Comparison of ENCODE assay signal across 11 mouse cellular contexts in the genomic region with DNA sequence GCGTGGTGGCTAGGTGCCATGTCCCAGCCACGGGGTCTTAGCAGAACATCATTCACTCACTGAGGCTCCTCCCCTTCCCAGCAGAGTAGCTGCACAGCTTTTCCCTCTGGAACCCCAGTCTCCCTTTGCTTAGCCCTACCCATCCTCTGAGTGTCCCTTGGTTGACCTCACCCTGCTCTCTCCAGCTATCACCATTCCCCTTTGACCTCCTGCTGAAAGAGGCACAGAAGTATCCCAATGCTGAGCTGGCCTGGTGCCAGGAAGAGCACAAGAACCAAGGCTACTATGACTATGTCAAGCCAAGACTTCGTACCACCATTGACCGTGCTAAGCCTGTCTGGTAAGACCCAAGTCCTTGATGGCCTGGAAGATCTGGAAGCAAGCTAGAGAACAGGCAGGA.
"Had no signal": no experiment of that assay in that cellular context is flagged by ENCODE, and none has a peak within 500 bp of the region (broad histone marks: within the 10 kb centered on the region; RNA-seq: fewer than 3 reads in every experiment).

No protein-coding gene starts in this region.

- H3K27ac ChIP-seq: kidney, embryonic 15.5 days; limb, embryonic 13.5 days; liver, embryonic 14.5 days; midbrain, embryonic 12.5 days had no signal

- H3K4me1 ChIP-seq: kidney, embryonic 15.5 days; limb, embryonic 13.5 days; midbrain, embryonic 12.5 days had no signal

- H3K27me3 ChIP-seq: kidney, embryonic 15.5 days; limb, embryonic 13.5 days; midbrain, embryonic 12.5 days had no signal

- H3K4me2 ChIP-seq: kidney, embryonic 15.5 days; limb, embryonic 13.5 days; lung, embryonic 14.5 days; midbrain, embryonic 12.5 days had no signal

- H3K4me3 ChIP-seq: kidney, embryonic 15.5 days; limb, embryonic 13.5 days; midbrain, embryonic 12.5 days had no signal

- H3K9ac ChIP-seq: kidney, embryonic 15.5 days; limb, embryonic 13.5 days; liver, embryonic 14.5 days; lung, embryonic 14.5 days; midbrain, embryonic 12.5 days had no signal

- H3K9me3 ChIP-seq: kidney, embryonic 15.5 days; limb, embryonic 13.5 days; midbrain, embryonic 12.5 days had no signal

- DNase-seq: kidney, adult 2 months; kidney, postnatal 14 days; left cerebral cortex, postnatal 4 days; lung, embryonic 14.5 days; lung, postnatal 4 days; right cerebral cortex, postnatal 25 days; thymus, postnatal 4 days had no signal
